Mouse (Mus musculus): Measurements from ENCODE around the gene Prrx1.

- no peak for TF ChIP-seq POU5F1 (IDR thresholded peaks at IDR 0.05; ENCODE audit: borderline replicate concordance, low read length)
- no peak for TF ChIP-seq NANOG (IDR thresholded peaks at IDR 0.05; ENCODE audit: borderline replicate concordance, low read length)
These were observed 13.8 kb upstream of the Prrx1 start for GRCm38 (mm10) chr1:163327279-163327678.

Data from E14TG2a.4 (cell line).